8 mouse cellular contexts compared by ENCODE assay signal in genomic region chr13:54371387-54372330, GRCm38 (mm10). TPM values are rescaled to one million over a fixed set of nuclear protein-coding genes. Genes with fewer than 3 reads are reported as not detected.
A peak's percentile ranks its signal among the peaks of the same experiment; 100 is the strongest.
DNase-seq lines count a peak whose midpoint lies in the region; ATAC-seq and TF ChIP-seq lines count a peak whose summit lies in the region.

No protein-coding gene starts in this region.

- WGBS in intestine, embryonic 16.5 days, result 1% methylated on average over 58 of the region's 59 CpGs
- 2% methylated on average over 59 of the region's 59 CpGs for WGBS in liver, embryonic 11.5 days

- peak; percentile 50; the same call in 1 of the 2 replicates for TF ChIP-seq POLR2A in cortical plate, adult 2 months (IDR thresholded peaks at IDR 0.05; ENCODE audit: extremely low read depth, insufficient read depth, low read length)
- no peak for TF ChIP-seq POLR2A in myocyte (IDR thresholded peaks at IDR 0.05; ENCODE audit: insufficient read length, low read depth)

- DNase-seq in CD4-positive, CD25-positive, alpha-beta regulatory T cell, adult 2 months (ENCODE audit: low read depth, low spot score), result peak; percentile 55
- DNase-seq in liver, embryonic 11.5 days (ENCODE audit: low spot score), result peak; percentile 92
- DNase-seq in spleen, postnatal 36 days (ENCODE audit: low spot score in 2 of 2), result peak; percentile 79 to 84

- no peak overlapping the region for H3ac ChIP-seq in myocyte (ENCODE audit: control insufficient read depth, insufficient read length)

- peaks cover 9% of the 10 kb centered on the region for H3K4me1 ChIP-seq in cortical plate, adult 2 months (ENCODE audit: control insufficient read depth, insufficient read depth, low read length)
- H3K4me1 ChIP-seq in intestine, embryonic 16.5 days (ENCODE audit: control insufficient read depth, insufficient read depth, low read length), result peaks cover 20% of the 10 kb centered on the region
- H3K4me1 ChIP-seq in liver, embryonic 11.5 days (replicated peaks; ENCODE audit: control insufficient read depth, insufficient read depth, low read length), result peaks cover 8% of the 10 kb centered on the region

- ATAC-seq in CD4-positive, CD25-positive, alpha-beta regulatory T cell, adult 4 months, result no peak
- peak; percentile 90 for ATAC-seq in granulocyte monocyte progenitor cell, adult 5-6 weeks (replicated peaks; ENCODE audit: poor library complexity, severe bottlenecking)
- ATAC-seq in intestine, embryonic 16.5 days, result peak; percentile 91
- peak; percentile 49 for ATAC-seq in liver, embryonic 11.5 days (replicated peaks; ENCODE audit: low FRiP score)

- H3K9ac ChIP-seq in intestine, embryonic 16.5 days (ENCODE audit: low read depth, low read length), result no peak overlapping the region
- H3K9ac ChIP-seq in liver, embryonic 11.5 days (ENCODE audit: low read depth, low read length), result no peak overlapping the region

- H3K4me3 ChIP-seq in cortical plate, adult 2 months (ENCODE audit: insufficient read depth, low read length), result peak overlapping the region; percentile 81
- peak overlapping the region; percentile 42 for H3K4me3 ChIP-seq in intestine, embryonic 16.5 days (ENCODE audit: low read length)
- H3K4me3 ChIP-seq in liver, embryonic 11.5 days (ENCODE audit: low read depth, low read length), result peak overlapping the region; percentile 13
- no peak overlapping the region for H3K4me3 ChIP-seq in myocyte

- no peaks in the 10 kb centered on the region for H3K36me3 ChIP-seq in intestine, embryonic 16.5 days (ENCODE audit: control insufficient read depth, insufficient read depth, low read length)
- no peaks in the 10 kb centered on the region for H3K36me3 ChIP-seq in liver, embryonic 11.5 days (ENCODE audit: control insufficient read depth, insufficient read depth, low read length)
- H3K36me3 ChIP-seq in myocyte (ENCODE audit: control insufficient read depth, insufficient read depth), result no peaks in the 10 kb centered on the region

- no peaks in the 10 kb centered on the region for H3K79me2 ChIP-seq in myocyte (ENCODE audit: control insufficient read depth, insufficient read depth)

- H3K4me2 ChIP-seq in intestine, embryonic 16.5 days (ENCODE audit: low read depth, low read length), result peak overlapping the region; percentile 77
- peak overlapping the region; percentile 51 for H3K4me2 ChIP-seq in liver, embryonic 11.5 days
- peak overlapping the region; percentile 24 for H3K4me2 ChIP-seq in myocyte (ENCODE audit: low read depth)

- TF ChIP-seq CTCF in cortical plate, adult 2 months (IDR thresholded peaks at IDR 0.05; ENCODE audit: extremely low read depth, insufficient read depth, low read length), result no peak

- 0 out of 2 replicates have a peak, but pooled peaks cover 7% of the 10 kb centered on the region for H3K27me3 ChIP-seq in intestine, embryonic 16.5 days (replicated peaks; ENCODE audit: control insufficient read depth, insufficient read depth, low read length)
- peaks cover 25% of the 10 kb centered on the region for H3K27me3 ChIP-seq in liver, embryonic 11.5 days (replicated peaks; ENCODE audit: control insufficient read depth, insufficient read depth, low read length)
- no peaks in the 10 kb centered on the region for H3K27me3 ChIP-seq in myocyte (ENCODE audit: control insufficient read depth, insufficient read depth, insufficient read length)

- H3K27ac ChIP-seq in cortical plate, adult 2 months (ENCODE audit: insufficient read depth, low read length), result peak overlapping the region; percentile 91
- H3K27ac ChIP-seq in intestine, embryonic 16.5 days (ENCODE audit: low read length), result no peak overlapping the region
- H3K27ac ChIP-seq in liver, embryonic 11.5 days (ENCODE audit: low read depth, low read length), result no peak overlapping the region

- H3K9me3 ChIP-seq in intestine, embryonic 16.5 days (ENCODE audit: control insufficient read depth, low read length), result no peaks in the 10 kb centered on the region
- no peaks in the 10 kb centered on the region for H3K9me3 ChIP-seq in liver, embryonic 11.5 days (ENCODE audit: control insufficient read depth, low read length)

TF ChIP-seq in myocyte, 11 proteins besides CTCF, POLR2A, EP300 and RAD21:
- TF ChIP-seq TCF3 (IDR thresholded peaks at IDR 0.05; ENCODE audit: insufficient read length, low read depth) (no peak), MYOG (IDR thresholded peaks at IDR 0.05; ENCODE audit: control insufficient read depth in 1 of 3, insufficient read depth in 1 of 3, insufficient read length in 2 of 3, low read depth in 2 of 3) (peak in 1 of 3 experiments; percentile 27), REST (IDR thresholded peaks at IDR 0.05; ENCODE audit: insufficient read depth, insufficient read length) (peak; percentile 96), MYOD1 (IDR thresholded peaks at IDR 0.05; ENCODE audit: control insufficient read depth in 1 of 3, insufficient read length in 2 of 3, low read depth in 2 of 3) (peak in 1 of 3 experiments; percentile 15), CEBPB (IDR thresholded peaks at IDR 0.05; ENCODE audit: insufficient read depth, poor library complexity, severe bottlenecking) (no peak)

RNA-seq across cellular contexts. Expression of gene Cplx2, which starts 0.5 kb away (rescaled TPM):
- polyA plus RNA-seq in CD4-positive, CD25-positive, alpha-beta regulatory T cell, adult 4 months (2017; shearing (Covaris generic)), result not detected
- polyA plus RNA-seq in cortical plate, adult 2 months (2012; rRNA removed), result 496 and 516 TPM in 2 replicates
- total RNA-seq in granulocyte monocyte progenitor cell, adult 5-6 weeks (2014; fragmentation: Nextera tagmentation), result not detected in 2 replicates
- total RNA-seq in granulocyte monocyte progenitor cell, adult 5-6 weeks (2017), result not detected in 2 replicates
- polyA plus RNA-seq in intestine, embryonic 16.5 days (2015; fragmentation: Nextera tagmentation; extraction: Ambion mirVana), result 4.1 and 5.1 TPM in 2 replicates
- polyA plus RNA-seq in liver, embryonic 11.5 days (2014; fragmentation: Nextera tagmentation; extraction: Ambion mirVana), result 1.5 TPM in 2 replicates
- 5.2 TPM for polyA plus RNA-seq in myocyte (2012; fragmentation: generic; extraction: Trizol)

Comparison
In these comparisons a context has a peak if more than half of its experiments do, and no peak if none do; other contexts are left out.
1. H3K4me2 ChIP-seq: peak in every context shown above with its lines; median percentile 77 in intestine, embryonic 16.5 days; 51 in liver, embryonic 11.5 days; 24 in myocyte.
2. RNA of gene Cplx2, which starts 0.5 kb away (polyA plus RNA-seq): 496 to 516 TPM in cortical plate, adult 2 months; 5.2 TPM in myocyte (single experiment), 4.1 to 5.1 TPM in intestine, embryonic 16.5 days, 1.5 TPM in liver, embryonic 11.5 days and not detected in CD4-positive, CD25-positive, alpha-beta regulatory T cell, adult 4 months; every median in the first group is over 10 times any median in the second.
3. Peak in every context shown above with its lines, with median percentiles within 50 percentile points of each other: DNase-seq.